Mouse (Mus musculus) megakaryocyte-erythroid progenitor cell, adult 5 weeks (primary cell): ENCODE data around the gene Sec14l5. TPM values are rescaled to one million over a fixed set of nuclear protein-coding genes. Genes with fewer than 3 reads are reported as not detected.

Experiments
- polyA plus RNA-seq: library from polyadenylated mRNA; stranded (reverse); fragments of >175 nt; gene quantifications from 2 replicates; pipeline ENCODE4 v1.2.3, GENCODE M21; 2012

Sec14l5 gene
- not detected in 2 replicates for polyA plus RNA-seq

GRCm38 (mm10) chr16:5147037-5147385 is at the start of gene Sec14l5:
Sec14l5 (plus strand) TSS chr16:5147109.

GRCm38 (mm10) chr16:5132401-5132801 is 14.5 kb upstream of the Sec14l5 start, which contains the start of gene Ppl:
Ppl (minus strand) TSS chr16:5132421.

GRCm38 (mm10) chr16:5203668-5204433 is 56.9 kb downstream of the Sec14l5 start, which contains the start of gene Nagpa:
Nagpa (minus strand) TSS chr16:5204012.

GRCm38 (mm10) chr16:5222140-5222539 is 75.2 kb downstream of the Sec14l5 start, which contains the start of gene AU021092:
AU021092 (minus strand) TSS chr16:5222299.

GRCm38 (mm10) chr16:5233418-5234313 is 86.8 kb downstream of the Sec14l5 start, which contains the start of gene Alg1:
Alg1 (plus strand) TSS chr16:5233621.

Other genes with a start within 250 kb of the Sec14l5 start
- gene Nudt16l1, start 208.3 kb upstream of the Sec14l5 start, polyA plus RNA-seq, result 38.9 and 41.7 TPM in 2 replicates
- gene Anks3, start 182.9 kb upstream of the Sec14l5 start, polyA plus RNA-seq, result 35.1 and 47.1 TPM in 2 replicates
- 0.03 TPM in 1 of 2 replicates, not detected in the other for gene Sept12, start 149.3 kb upstream of the Sec14l5 start, polyA plus RNA-seq
- not detected in 2 replicates for gene Smim22, start 139.8 kb upstream of the Sec14l5 start, polyA plus RNA-seq
- 111 and 130 TPM in 2 replicates for gene Rogdi, start 133.6 kb upstream of the Sec14l5 start, polyA plus RNA-seq
- 23.6 and 25.3 TPM in 2 replicates for gene Glyr1, start 97.2 kb upstream of the Sec14l5 start, polyA plus RNA-seq
- gene Ubn1, start 97.1 kb upstream of the Sec14l5 start, polyA plus RNA-seq, result 20.0 and 22.6 TPM in 2 replicates
- gene Ppl, start 14.7 kb upstream of the Sec14l5 start, polyA plus RNA-seq, result 0.02 TPM in 1 of 2 replicates, not detected in the other
- gene Nagpa, start 56.9 kb downstream of the Sec14l5 start, polyA plus RNA-seq, result 54.6 and 72.0 TPM in 2 replicates
- gene AU021092, start 75.2 kb downstream of the Sec14l5 start, polyA plus RNA-seq, result not detected in 2 replicates
- gene Alg1, start 86.5 kb downstream of the Sec14l5 start, polyA plus RNA-seq, result 13.6 and 14.8 TPM in 2 replicates
- 3.7 and 3.8 TPM in 2 replicates for gene Eef2kmt, start 108.9 kb downstream of the Sec14l5 start, polyA plus RNA-seq